Mouse (Mus musculus) ZHBTc4 (cell line): ENCODE data around the gene Abca9.

ENCODE experiments used
- DNase-seq: peaks from one replicate; pipeline ENCODE4 v3.0.0-alpha.2; 2011; ENCODE audit warnings: low read depth, low spot score

Abca9 gene

DNA sequence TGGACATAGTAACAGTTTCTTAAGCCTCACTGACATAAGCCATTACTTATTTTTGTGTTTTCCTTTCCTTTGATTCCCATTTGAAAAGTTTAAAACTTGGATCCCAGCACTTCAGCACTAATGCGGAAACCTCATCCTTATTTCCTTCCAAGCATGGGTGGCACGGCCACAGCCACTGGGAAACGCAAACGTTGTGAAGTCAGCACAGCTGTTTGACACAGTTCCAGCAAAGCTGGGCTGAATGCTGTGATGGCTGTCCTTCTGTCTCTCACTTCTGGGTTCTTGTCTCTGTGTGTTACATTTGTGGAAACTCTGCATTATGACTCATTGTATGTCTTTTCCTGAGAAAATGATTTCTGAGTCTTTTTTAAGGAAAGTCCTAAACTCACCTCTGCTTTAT lies 107.0 kb downstream of the Abca9 start:
- DNase-seq: no peak

DNA sequence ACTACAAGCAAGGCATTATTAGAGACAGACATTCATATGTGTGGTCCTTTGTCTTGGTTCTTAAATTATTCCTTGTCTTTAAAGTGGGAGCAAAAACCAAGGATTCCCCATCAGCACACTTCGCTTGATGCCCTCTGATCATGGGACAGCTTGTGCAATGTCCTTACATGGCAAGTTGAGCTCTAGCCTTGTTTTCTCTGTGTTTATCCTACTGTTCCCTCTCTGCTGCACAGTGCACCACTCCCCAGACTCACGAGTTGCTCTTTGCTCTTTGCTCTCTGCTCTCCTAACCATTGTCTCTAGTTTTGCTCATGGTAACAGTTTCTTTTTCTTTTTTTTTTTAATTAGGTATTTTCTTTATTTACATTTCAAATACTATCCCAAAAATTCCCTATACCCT lies 107.9 kb downstream of the Abca9 start:
- DNase-seq: no peak

DNA sequence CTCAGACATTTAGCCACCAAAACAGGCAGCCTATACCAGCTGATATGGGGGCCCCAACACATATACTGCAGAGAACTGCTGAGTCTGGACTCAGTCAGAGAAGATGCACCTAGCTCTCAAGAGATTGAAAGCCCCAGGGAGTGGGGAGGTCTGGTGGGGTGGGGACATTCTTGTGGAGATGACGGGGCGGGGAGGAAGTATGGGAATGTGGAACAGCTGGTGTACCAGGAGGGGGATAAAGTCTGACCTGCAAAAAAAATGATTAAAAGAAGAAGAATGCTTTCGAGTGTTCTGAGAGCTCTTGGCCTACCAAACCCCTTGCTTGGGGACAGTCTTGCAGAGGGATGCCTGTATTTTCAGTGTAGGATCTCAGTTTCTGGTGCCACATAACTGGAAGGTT lies 114.3 kb downstream of the Abca9 start:
- DNase-seq: peak; percentile 17
